Mouse (Mus musculus) mesoderm, embryonic 11.5 days (tissue): ENCODE measurements around the gene Zfp1.

Experiments used
- DNase-seq: peaks from one replicate; pipeline ENCODE4 v3.0.0-alpha.2; 2012; ENCODE audit warnings: low read depth, low spot score

Zfp1 gene

DNA sequence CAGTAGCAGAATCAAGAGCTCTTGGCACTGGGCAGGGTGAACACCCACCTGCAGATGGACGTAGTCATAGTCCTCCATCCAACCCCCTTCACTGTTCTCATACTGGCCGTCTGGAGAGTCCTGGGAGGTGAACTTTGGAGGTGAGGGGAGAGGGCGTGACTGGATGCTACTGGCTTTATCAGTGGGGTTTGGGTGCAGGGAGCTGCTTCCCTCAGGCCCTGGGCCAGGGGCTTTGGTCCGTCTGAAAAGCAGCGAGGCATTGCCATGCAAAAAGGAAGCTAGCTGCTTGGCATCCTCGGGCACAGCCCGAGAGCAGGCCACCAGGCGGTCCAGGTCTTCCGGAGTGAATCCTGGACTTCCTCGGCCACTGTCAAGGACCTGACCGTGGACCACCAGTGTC lies 70.1 kb downstream of the Zfp1 start:
- DNase-seq: no peak

DNA sequence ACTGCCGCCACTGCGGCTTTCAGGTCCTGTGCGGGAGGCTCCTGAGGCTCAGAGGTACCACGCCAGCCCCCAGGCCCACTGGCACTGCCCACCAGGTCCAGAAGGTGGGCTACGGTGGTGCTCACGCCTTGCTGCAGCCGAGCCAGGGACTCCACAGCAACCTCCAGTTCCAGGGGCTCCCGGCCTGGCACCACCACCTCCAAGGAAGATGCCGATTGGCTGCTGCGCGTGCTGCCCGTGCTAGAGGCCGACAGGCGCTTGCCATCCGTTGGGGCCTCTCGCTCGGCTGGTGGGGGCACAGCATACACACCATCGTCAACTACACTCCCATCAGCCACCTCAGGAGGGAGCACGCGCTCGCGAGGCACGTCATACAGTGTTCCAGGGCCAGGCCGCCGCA lies 70.6 kb downstream of the Zfp1 start:
- DNase-seq: no peak

DNA sequence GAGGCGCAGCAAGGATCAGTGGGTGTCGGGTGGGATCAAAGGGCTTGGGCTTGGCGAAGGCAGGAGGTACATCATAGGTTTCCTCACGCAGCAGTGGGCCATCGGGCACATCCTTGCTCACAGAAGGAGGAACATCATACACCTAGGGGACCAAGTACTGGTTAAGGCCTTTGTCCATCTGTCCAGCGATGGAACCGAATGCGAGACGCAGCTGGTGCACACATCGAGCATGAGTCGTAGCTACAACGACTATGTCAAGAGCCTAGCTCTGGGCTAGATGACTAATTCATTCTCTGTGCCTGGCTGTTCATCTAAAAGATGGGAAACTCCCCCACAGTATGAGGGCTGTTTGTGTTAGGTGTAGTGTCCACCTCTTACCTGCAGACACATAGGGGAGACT lies 71.1 kb downstream of the Zfp1 start:
- DNase-seq: no peak

- no peak for DNase-seq
These were observed 72.3 kb downstream of the Zfp1 start for GRCm38 (mm10) chr8:111715514-111715913.

DNA sequence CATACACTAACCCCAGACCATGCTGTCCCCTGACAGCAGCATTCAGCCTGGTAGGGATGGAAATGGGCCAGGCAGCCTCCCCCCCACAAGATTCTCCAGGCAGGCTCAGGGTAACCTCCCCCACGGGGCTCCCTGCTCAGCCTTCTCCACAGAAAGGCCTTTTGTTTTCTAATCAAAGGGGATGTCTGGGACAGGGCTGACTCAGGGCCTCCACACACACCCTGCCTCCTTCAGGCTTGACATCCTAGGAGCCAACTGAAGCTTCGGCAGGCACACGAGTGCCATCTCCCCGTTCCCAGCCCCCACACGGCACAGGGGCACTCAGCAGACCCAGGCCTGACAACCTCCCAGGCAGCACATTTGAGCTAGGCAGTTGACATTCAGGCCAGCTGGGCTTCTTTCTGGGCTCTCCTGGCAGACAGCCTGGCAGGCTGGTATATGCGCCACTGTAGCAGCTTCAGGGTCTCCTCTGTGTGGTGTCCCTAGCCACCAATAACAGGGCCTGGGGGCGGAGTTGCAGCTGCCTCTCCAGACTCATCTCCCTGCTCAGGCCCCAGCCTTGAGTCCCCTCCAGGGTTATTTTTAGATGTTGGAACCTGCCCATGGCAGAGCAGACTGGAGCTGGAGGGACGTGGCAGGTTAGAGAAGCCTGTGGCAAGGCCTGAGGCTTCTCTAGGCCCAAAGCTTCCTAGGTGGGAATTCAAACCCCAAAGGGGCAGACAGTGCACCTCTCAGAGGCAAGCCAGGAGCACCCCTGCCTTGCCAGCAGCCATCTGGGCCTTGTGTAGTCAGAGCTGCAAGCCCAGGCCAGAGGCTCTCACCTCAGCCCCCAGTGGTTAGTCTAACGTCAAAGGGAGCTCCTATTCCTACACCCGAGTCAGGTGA lies 73.6 kb downstream of the Zfp1 start:
- no peak for DNase-seq

DNA sequence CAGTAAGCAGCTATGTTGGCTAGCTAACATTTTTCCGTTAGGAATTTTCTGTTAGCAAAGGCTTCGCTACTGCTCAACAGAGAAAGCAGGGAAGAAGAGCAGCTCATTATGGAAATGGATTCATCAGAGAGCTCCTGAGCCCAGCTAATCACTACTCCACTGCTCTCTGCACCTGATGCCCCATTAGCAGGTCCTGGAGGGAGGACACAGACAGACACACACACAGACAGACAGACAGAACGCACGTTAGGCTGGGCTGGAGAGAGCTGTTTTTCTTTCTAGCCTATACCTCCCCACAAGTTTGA lies 74.2 kb downstream of the Zfp1 start:
- DNase-seq: no peak

DNA sequence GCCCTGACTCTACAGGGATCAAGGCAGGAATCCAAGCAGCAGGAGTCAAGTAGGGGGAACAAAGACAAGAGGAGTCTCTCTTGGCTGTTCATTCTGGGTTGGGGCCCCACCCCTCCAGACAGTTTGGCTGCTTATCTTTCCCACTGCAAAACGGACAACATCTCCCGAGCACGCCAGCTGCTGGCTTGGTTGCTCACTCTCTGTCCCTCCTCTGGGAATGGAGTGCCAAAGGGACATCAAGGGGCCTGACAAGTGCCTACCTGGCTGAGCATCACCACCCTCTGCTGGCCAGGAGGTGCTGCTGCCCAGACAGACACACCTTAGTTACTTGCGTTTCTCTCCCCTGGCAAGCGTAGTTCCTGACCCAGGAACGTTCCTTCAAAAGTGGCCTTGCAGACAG lies 74.7 kb downstream of the Zfp1 start:
- DNase-seq: no peak

GRCm38 (mm10) chr8:111718937-111719336 lies 75.7 kb downstream of the Zfp1 start:
- DNase-seq: no peak

DNA sequence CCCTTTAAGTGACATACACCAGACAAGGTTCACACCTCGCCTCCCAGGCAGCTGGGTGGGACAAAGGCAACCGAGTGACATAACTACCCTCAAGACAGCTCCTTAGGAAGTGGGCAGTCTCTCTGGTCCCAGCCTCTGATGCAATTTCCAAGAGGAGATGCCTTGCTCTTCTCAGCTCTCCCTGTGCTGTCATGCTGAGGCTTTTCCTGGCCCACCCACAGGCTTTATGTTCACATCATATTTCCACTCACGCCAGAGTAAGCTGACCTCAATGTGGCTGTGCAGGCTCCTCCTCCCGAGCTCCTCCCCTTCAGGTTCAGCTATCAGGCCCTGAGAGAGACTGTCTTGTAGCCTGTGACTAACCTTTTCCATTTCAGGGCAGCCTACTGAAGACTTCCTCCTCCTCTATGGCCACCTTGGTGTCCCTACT lies 76.9 kb downstream of the Zfp1 start:
- no peak for DNase-seq
